Mouse (Mus musculus) left cerebral cortex, adult 8-10 months (tissue): ENCODE measurements around the gene Zfp362. TPM values are rescaled to one million over a fixed set of nuclear protein-coding genes. Genes with fewer than 3 reads are reported as not detected.

Experiments used
- DNase-seq, 2 experiments: peaks; one replicate each; pipeline ENCODE4 v3.0.0; 2022; ENCODE audit warnings: low spot score in 2 of 2
- total RNA-seq, 4 experiments: library from RNA; stranded (reverse); gene quantifications; 2 replicates each; pipeline ENCODE4 v1.2.4; 2022

Zfp362 gene
- total RNA-seq, 4 experiments from 2014 or later, result 27.1 to 32.9 (median 30.1) TPM

GRCm38 (mm10) chr4:128730271-128730670 is 75.6 kb downstream of the Zfp362 start:
- no peak for DNase-seq

GRCm38 (mm10) chr4:128729709-128730037 is 76.2 kb downstream of the Zfp362 start:
- no peak for DNase-seq

GRCm38 (mm10) chr4:128729033-128729708 is 76.7 kb downstream of the Zfp362 start:
- DNase-seq, result no peak

DNA sequence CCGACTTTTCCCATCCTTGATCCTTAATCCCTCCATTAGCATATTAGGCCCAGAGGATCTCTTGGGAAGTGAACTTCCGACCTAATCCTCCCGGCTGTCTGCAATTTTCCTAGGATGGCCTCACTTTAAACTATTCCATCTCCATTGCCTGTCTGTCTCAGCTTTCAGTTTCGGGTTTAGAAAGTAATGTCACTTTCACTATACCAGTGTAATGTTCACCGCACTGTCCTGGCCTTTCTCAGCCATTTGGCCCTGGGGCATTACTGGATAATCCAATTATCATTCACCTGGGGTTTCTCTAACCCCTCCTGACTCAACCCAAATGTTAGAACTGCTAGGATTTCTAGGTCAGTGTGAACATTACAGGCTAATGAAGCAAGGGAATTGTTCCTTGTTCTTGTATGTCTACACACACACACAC is 77.4 kb downstream of the Zfp362 start:
- DNase-seq, result no peak

- no peak for DNase-seq
Observed at GRCm38 (mm10) chr4:128727721-128728430, 78.0 kb downstream of the Zfp362 start.

DNA sequence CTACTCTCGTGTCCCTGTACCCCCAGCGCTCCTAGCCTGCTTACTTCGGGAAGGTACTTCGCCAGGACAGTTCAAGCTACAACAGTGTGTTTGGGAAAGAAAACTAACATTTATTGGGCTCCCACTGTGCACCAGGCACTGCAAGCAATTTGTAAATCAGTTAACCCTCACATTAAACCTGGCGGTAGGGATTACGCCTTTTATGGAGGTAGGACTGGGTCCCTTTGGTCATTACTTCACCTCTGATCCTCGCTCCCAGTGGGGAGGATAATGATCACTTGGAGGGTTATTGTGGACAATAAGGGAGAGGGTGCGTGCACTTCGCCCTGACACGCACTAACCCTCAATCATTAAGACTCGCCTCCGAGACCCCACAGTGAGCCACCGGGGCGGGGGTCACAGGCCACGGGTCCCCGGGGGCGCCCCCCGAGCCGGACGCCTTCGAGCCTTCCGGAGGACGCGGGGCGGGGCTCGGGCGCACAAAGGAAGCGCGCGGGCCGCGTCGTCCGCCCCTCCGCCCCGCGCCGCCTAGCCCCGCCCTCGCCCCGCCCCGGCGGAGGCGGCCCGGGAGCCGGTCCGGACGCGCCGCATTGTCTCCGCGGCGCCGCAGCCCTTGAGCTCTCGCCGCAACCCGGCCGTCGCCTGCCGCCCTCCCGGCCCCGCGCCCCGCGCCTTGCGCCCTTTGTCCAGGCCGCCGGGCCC is 78.7 kb downstream of the Zfp362 start:
- DNase-seq, result peak; percentile 49 to 81

- no peak for DNase-seq
Observed at GRCm38 (mm10) chr4:128724059-128724458, 81.8 kb downstream of the Zfp362 start.

- no peak for DNase-seq
Observed at GRCm38 (mm10) chr4:128723431-128723830, 82.4 kb downstream of the Zfp362 start.

Other genes starting within 250 kb of the Zfp362 start
- 10 to 100 TPM in 1 of 4 experiments, 1 to 10 TPM in 3; 6.2 to 11.9 (median 8.5) TPM for gene Zscan20, start 195.9 kb downstream of the Zfp362 start, total RNA-seq
- 1 to 10 TPM in 3 of 4 experiments, under 1 TPM in 1; 0.99 to 3.1 (median 2.0) TPM for gene Tlr12, start 187.4 kb downstream of the Zfp362 start, total RNA-seq
- 10 to 100 TPM; 88.6 to 92.0 (median 90.0) TPM for gene Phc2, start 151.3 kb downstream of the Zfp362 start, total RNA-seq
- gene A3galt2, start 50.7 kb downstream of the Zfp362 start, total RNA-seq, result under 1 TPM; 0.09 to 0.39 (median 0.27) TPM
- 10 to 100 TPM; 17.4 to 20.0 (median 19.4) TPM for gene Trim62, start 77.5 kb upstream of the Zfp362 start, total RNA-seq
- gene Azin2, start 156.4 kb upstream of the Zfp362 start, total RNA-seq, result 10 to 100 TPM; 48.2 to 54.6 (median 49.8) TPM
- gene Ak2, start 185.9 kb upstream of the Zfp362 start, total RNA-seq, result 10 to 100 TPM; 23.4 to 28.1 (median 25.2) TPM